Mouse (Mus musculus) brain, embryonic 14.5 days (tissue): ENCODE measurements at regions not wholly inside any gene's neighbourhood (a gene's known extent, or its start where the extent isn't known, plus 50 kb on each side); places are given as distances from the start of the nearest gene placed in this dataset.

Source experiments
- CTCF ChIP-seq: fragments of 200-500 bp; IDR thresholded peaks from 2 replicates; pipeline ENCODE4 v1.5.1; 2012; ENCODE audit warnings: inconsistent platforms, mild to moderate bottlenecking, moderate library complexity, borderline replicate concordance; ENCODE audit not compliant: insufficient read depth, insufficient read length; ENCODE audit errors: extremely low read depth
- POLR2A ChIP-seq: fragments of 200-500 bp; IDR thresholded peaks from 2 replicates; pipeline ENCODE4 v1.6.1; 2012; ENCODE audit warnings: mild to moderate bottlenecking, inconsistent platforms, borderline replicate concordance; ENCODE audit not compliant: poor library complexity, insufficient read depth, insufficient read length, severe bottlenecking; ENCODE audit errors: extremely low read depth

DNA sequence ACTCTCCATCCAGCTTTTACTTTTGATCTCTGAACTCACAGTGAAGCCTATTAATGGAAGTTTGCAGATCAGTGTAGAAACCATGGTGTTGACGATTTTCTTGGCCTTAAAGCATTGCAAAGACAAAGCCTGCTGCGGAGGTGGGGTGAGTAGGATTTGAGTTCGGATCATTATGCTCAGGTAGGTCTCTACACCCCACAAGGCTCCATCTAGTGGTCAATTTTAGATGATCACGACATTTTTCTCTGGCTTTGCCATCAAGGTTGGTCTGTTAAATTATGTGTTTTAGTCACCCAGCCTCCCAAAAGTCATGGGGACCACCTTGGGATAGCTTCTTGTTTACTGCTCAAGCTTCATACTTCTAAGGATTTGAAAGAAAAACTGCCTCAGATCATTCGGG is 340.9 kb upstream of the Hnrnpa3 start:
- no peak for TF ChIP-seq POLR2A
- peak; percentile 6; the same call in 1 of the 2 replicates for TF ChIP-seq CTCF
